Mouse (Mus musculus) cerebellum, adult 2 months (tissue): ENCODE results near the gene Lrrc45.

ENCODE experiments used
- CTCF ChIP-seq: fragments of 200-500 bp; IDR thresholded peaks from 2 replicates; pipeline ENCODE4 v1.5.1; 2011; ENCODE audit warnings: low read depth, mild to moderate bottlenecking, control low read depth, low read length, moderate library complexity, borderline replicate concordance; ENCODE audit not compliant: insufficient read depth
- POLR2A ChIP-seq: fragments of 200-500 bp; IDR thresholded peaks from 2 replicates; pipeline ENCODE4 v1.6.1; 2011; ENCODE audit warnings: low read length, control low read depth, borderline replicate concordance; ENCODE audit not compliant: insufficient read depth

GRCm38 (mm10) chr11:120719242-120719641 lies 5.5 kb downstream of the Lrrc45 start:
- TF ChIP-seq POLR2A (no peak), CTCF (no peak)
